Mouse (Mus musculus): ENCODE measurements around the gene Vmn1r201. TPM values are rescaled to one million over a fixed set of nuclear protein-coding genes. Genes with fewer than 3 reads are reported as not detected.

Gene Vmn1r201
- not detected in 2 replicates for polyA plus RNA-seq (2014; fragmentation: Nextera tagmentation; extraction: Ambion mirVana)

GRCm38 (mm10) chr13:22471623-22472022 is at the start of gene Vmn1r201:
Gene Vmn1r201, plus strand, starts transcription at chr13:22471923.
- no peaks in the 10 kb centered on the region for H3K9me3 ChIP-seq (replicated peaks; ENCODE audit: control insufficient read depth, low read length)
- WGBS: 64% methylated on average over 1 of the region's 1 CpGs
- no peak within 1 kb of the TSS for H3K4me2 ChIP-seq (ENCODE audit: low read length)
- no peak within 1 kb of the TSS for H3K4me3 ChIP-seq (ENCODE audit: low read depth, low read length)
- H3K27ac ChIP-seq (ENCODE audit: low read depth, low read length): no peak within 1 kb of the TSS
- ATAC-seq (no peak), DNase-seq (ENCODE audit: low spot score) (no peak)
- H3K9ac ChIP-seq (ENCODE audit: low read length): no peak within 1 kb of the TSS
- no peaks in the 10 kb centered on the region for H3K4me1 ChIP-seq (ENCODE audit: control insufficient read depth, insufficient read depth, low read length)
- H3K27me3 ChIP-seq (replicated peaks; ENCODE audit: control insufficient read depth, insufficient read depth, low read length): no peaks in the 10 kb centered on the region
- no peaks in the 10 kb centered on the region for H3K36me3 ChIP-seq (ENCODE audit: control insufficient read depth, insufficient read depth, low read length)

GRCm38 (mm10) chr13:22455145-22455544 is 16.6 kb upstream of the Vmn1r201 start:
- H3K36me3 ChIP-seq (ENCODE audit: control insufficient read depth, insufficient read depth, low read length): no peaks in the 10 kb centered on the region
- H3K4me3 ChIP-seq (ENCODE audit: low read depth, low read length): no peak overlapping the region
- no peaks in the 10 kb centered on the region for H3K27me3 ChIP-seq (replicated peaks; ENCODE audit: control insufficient read depth, insufficient read depth, low read length)
- no peak for DNase-seq (ENCODE audit: low spot score)
- no peaks in the 10 kb centered on the region for H3K4me1 ChIP-seq (ENCODE audit: control insufficient read depth, insufficient read depth, low read length)
- H3K9me3 ChIP-seq (replicated peaks; ENCODE audit: control insufficient read depth, low read length): no peaks in the 10 kb centered on the region
- H3K27ac ChIP-seq (ENCODE audit: low read depth, low read length): no peak overlapping the region
- no peak for ATAC-seq
- no peak overlapping the region for H3K4me2 ChIP-seq (ENCODE audit: low read length)
- no peak overlapping the region for H3K9ac ChIP-seq (ENCODE audit: low read length)

- Histone ChIP-seq H3K4me3 (ENCODE audit: low read depth, low read length) (no peak overlapping the region), H3K36me3 (ENCODE audit: control insufficient read depth, insufficient read depth, low read length) (no peaks in the 10 kb centered on the region), H3K9ac (ENCODE audit: low read length) (no peak overlapping the region), H3K27me3 (replicated peaks; ENCODE audit: control insufficient read depth, insufficient read depth, low read length) (no peaks in the 10 kb centered on the region), H3K9me3 (replicated peaks; ENCODE audit: control insufficient read depth, low read length) (no peaks in the 10 kb centered on the region), H3K4me2 (ENCODE audit: low read length) (no peak overlapping the region), H3K4me1 (ENCODE audit: control insufficient read depth, insufficient read depth, low read length) (no peaks in the 10 kb centered on the region), H3K27ac (ENCODE audit: low read depth, low read length) (no peak overlapping the region)
- no peak for DNase-seq (ENCODE audit: low spot score)
- WGBS: 68% methylated on average over 3 of the region's 3 CpGs
- ATAC-seq: no peak
Observed at GRCm38 (mm10) chr13:22502431-22502830, 30.7 kb downstream of the Vmn1r201 start.

- DNase-seq (ENCODE audit: low spot score) (no peak), ATAC-seq (no peak)
- Histone ChIP-seq H3K4me3 (ENCODE audit: low read depth, low read length) (no peak within 1 kb of the TSS), H3K36me3 (ENCODE audit: control insufficient read depth, insufficient read depth, low read length) (no peaks in the 10 kb centered on the region), H3K9me3 (replicated peaks; ENCODE audit: control insufficient read depth, low read length) (no peaks in the 10 kb centered on the region), H3K4me2 (ENCODE audit: low read length) (no peak within 1 kb of the TSS), H3K27ac (ENCODE audit: low read depth, low read length) (no peak within 1 kb of the TSS), H3K4me1 (ENCODE audit: control insufficient read depth, insufficient read depth, low read length) (no peaks in the 10 kb centered on the region), H3K9ac (ENCODE audit: low read length) (no peak within 1 kb of the TSS), H3K27me3 (replicated peaks; ENCODE audit: control insufficient read depth, insufficient read depth, low read length) (no peaks in the 10 kb centered on the region)
Observed at GRCm38 (mm10) chr13:22505281-22505680, 33.6 kb downstream of the Vmn1r201 start, which contains the start of gene Vmn1r202. Gene Vmn1r202, minus strand, starts transcription at chr13:22505381.

- no peak for ATAC-seq
Observed at GRCm38 (mm10) chr13:22517814-22518213, 46.1 kb downstream of the Vmn1r201 start, which contains the start of gene Vmn1r203. Gene Vmn1r203, plus strand, starts transcription at chr13:22518114.

More at GRCm38 (mm10) chr13:22517814-22518213, 46.1 kb downstream of the Vmn1r201 start, which contains the start of gene Vmn1r203:
- DNase-seq (ENCODE audit: low spot score): no peak
- Histone ChIP-seq H3K4me3 (ENCODE audit: low read depth, low read length) (no peak within 1 kb of the TSS), H3K27me3 (replicated peaks; ENCODE audit: control insufficient read depth, insufficient read depth, low read length) (no peaks in the 10 kb centered on the region), H3K27ac (ENCODE audit: low read depth, low read length) (no peak within 1 kb of the TSS), H3K4me2 (ENCODE audit: low read length) (no peak within 1 kb of the TSS), H3K9ac (ENCODE audit: low read length) (no peak within 1 kb of the TSS), H3K36me3 (ENCODE audit: control insufficient read depth, insufficient read depth, low read length) (no peaks in the 10 kb centered on the region), H3K4me1 (ENCODE audit: control insufficient read depth, insufficient read depth, low read length) (no peaks in the 10 kb centered on the region), H3K9me3 (replicated peaks; ENCODE audit: control insufficient read depth, low read length) (no peaks in the 10 kb centered on the region)

Other genes starting within 250 kb of the Vmn1r201 start
- gene Vmn1r193, start 248.8 kb upstream of the Vmn1r201 start, polyA plus RNA-seq (2014; fragmentation: Nextera tagmentation; extraction: Ambion mirVana): not detected in 2 replicates
- gene Vmn1r194, start 227.7 kb upstream of the Vmn1r201 start, polyA plus RNA-seq (2014; fragmentation: Nextera tagmentation; extraction: Ambion mirVana): not detected in 2 replicates
- not detected in 2 replicates for gene Vmn1r195, start 201.4 kb upstream of the Vmn1r201 start, polyA plus RNA-seq (2014; fragmentation: Nextera tagmentation; extraction: Ambion mirVana)
- not detected in 2 replicates for gene Vmn1r196, start 182.0 kb upstream of the Vmn1r201 start, polyA plus RNA-seq (2014; fragmentation: Nextera tagmentation; extraction: Ambion mirVana)
- not detected in 2 replicates for gene Vmn1r197, start 147.3 kb upstream of the Vmn1r201 start, polyA plus RNA-seq (2014; fragmentation: Nextera tagmentation; extraction: Ambion mirVana)
- not detected in 2 replicates for gene Vmn1r198, start 121.6 kb upstream of the Vmn1r201 start, polyA plus RNA-seq (2014; fragmentation: Nextera tagmentation; extraction: Ambion mirVana)
- not detected in 2 replicates for gene Vmn1r199, start 92.1 kb upstream of the Vmn1r201 start, polyA plus RNA-seq (2014; fragmentation: Nextera tagmentation; extraction: Ambion mirVana)
- gene Vmn1r200, start 81.5 kb upstream of the Vmn1r201 start, polyA plus RNA-seq (2014; fragmentation: Nextera tagmentation; extraction: Ambion mirVana): not detected in 2 replicates
- gene Vmn1r202, start 33.5 kb downstream of the Vmn1r201 start, polyA plus RNA-seq (2014; fragmentation: Nextera tagmentation; extraction: Ambion mirVana): 0.03 TPM in 1 of 2 replicates, not detected in the other
- gene Vmn1r203, start 46.2 kb downstream of the Vmn1r201 start, polyA plus RNA-seq (2014; fragmentation: Nextera tagmentation; extraction: Ambion mirVana): not detected in 2 replicates
- not detected in 2 replicates for gene Vmn1r204, start 81.3 kb downstream of the Vmn1r201 start, polyA plus RNA-seq (2014; fragmentation: Nextera tagmentation; extraction: Ambion mirVana)
- gene Vmn1r205, start 121.1 kb downstream of the Vmn1r201 start, polyA plus RNA-seq (2014; fragmentation: Nextera tagmentation; extraction: Ambion mirVana): not detected in 2 replicates
- not detected in 2 replicates for gene Vmn1r206, start 152.3 kb downstream of the Vmn1r201 start, polyA plus RNA-seq (2014; fragmentation: Nextera tagmentation; extraction: Ambion mirVana)

All from forebrain, embryonic 14.5 days (tissue).